Mouse (Mus musculus) adipocyte (in vitro differentiated cells): ENCODE data around the gene Calhm3.
A peak's percentile ranks its signal among the peaks of the same experiment; 100 is the strongest.

Experiments used
- DNase-seq: peaks from one replicate; pipeline ENCODE4 v3.0.0-alpha.2; 2016; ENCODE audit warnings: low spot score

Gene Calhm3

GRCm38 (mm10) chr19:47157664-47158063, at the start of gene Calhm3:
Gene Calhm3 (minus strand): TSS chr19:47157764.
- DNase-seq = no peak

DNA sequence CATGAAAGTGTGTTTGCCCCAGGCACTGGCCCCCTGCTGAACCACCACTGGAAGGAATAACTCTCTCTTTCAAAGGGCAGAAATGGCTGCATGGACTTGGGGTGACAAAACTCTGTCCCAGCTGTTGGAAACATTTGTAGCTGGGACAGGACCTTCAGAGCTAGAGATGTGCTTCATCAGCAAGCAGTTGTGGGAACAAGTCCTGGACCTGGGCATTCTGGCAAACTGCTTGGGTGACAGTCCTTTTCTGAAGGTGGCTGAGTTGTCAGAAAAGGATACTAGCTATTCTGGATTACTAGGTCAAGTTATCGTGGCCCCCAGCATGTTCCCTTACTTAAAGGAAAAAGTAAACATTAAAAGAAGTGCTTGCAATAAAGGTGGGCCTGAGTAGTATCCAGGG, 48.6 kb upstream of the Calhm3 start:
- DNase-seq = no peak

DNA sequence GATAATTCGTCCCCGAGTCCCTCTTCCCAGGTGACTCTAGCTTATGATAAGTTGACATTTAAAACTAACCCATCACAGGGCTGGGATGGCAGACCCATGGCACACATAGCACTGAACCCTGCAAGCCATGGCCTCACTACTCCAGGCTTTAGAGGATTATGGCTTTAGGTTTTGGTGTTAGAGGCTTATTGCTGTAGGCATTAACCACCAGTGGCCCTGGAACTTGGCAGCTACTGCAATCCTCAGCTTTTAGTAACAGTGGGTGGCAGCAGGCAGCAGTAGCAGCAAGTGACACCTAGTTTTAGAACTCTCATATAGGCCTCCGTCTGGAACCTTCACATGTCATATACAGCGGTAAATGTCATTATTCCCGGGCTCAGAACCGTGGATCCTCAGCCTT, 47.1 kb upstream of the Calhm3 start:
- no peak for DNase-seq

DNA sequence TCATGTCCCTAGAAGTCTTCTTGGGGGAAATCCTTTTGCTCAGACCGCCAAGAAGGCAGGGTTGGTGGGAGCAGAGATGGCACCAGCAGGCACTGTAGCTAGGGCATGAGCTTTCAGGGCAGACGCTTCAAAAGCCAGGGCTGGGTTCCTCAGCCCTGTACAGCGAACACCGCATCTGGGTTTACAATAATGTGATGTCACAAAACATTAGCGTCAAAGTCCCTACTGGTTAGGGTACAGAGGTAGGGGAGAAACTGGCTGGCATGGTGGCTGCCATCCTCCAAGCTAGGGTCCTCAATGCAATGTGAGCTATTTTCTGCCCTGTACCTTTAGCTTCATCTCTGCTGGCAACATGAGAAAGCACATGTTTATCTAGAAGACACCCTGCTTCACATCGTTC, 45.5 kb upstream of the Calhm3 start:
- DNase-seq = no peak

- no peak for DNase-seq
Measured at GRCm38 (mm10) chr19:47202429-47202828, 44.9 kb upstream of the Calhm3 start.

GRCm38 (mm10) chr19:47201972-47202371, 44.4 kb upstream of the Calhm3 start:
- DNase-seq = no peak

DNA sequence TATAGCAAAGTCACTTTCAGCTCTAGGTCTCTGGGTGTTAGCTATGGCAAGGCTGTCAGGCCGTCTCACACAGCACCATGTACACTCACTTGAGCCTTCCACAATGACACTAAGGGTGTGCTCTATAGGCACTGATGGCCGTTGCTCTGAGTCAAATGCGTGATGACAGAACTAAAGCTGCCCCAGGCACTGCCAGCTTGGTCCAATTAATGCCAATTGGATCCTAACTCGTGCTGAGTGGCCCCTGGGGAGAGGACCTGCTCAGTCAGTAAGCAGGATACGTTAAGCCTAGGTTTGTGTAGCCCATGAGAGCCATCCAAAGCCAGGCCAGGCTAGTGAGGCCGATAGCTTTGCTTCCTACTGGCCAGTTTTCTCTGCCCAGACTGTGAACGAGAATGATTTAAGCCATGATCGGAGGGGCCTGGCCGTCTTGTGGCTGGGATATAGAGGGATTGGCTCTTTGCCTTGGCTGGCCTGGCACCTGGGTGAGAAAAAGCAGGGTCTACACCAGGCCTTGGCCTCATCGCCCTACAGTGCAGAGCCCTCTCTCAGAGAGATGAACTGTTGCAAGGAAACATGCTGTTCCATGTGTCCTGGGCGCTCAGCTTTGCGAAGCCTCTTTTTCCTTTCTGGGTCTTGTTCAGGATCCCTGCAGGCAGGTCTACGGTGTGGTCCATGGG, 41.2 kb upstream of the Calhm3 start:
- DNase-seq = no peak

DNA sequence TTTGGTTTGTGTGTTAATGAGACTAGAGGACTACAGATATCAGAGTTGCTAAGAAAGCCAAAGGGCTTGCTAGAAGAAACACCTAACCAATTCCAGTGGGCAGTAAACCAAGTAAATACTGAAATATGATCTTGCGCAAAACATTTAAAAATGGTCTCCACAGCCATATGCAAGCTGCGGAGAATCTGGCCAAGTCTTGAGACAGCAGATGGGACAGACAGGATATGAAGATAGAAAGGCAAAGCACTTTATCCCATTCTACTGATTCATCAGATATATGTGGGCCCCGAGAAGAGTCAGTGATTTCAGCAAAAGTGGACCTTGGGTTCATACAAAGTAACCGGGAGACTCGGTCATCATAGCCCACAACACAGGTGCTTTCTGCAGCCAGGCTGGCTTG, 34.6 kb upstream of the Calhm3 start:
- DNase-seq = no peak

DNA sequence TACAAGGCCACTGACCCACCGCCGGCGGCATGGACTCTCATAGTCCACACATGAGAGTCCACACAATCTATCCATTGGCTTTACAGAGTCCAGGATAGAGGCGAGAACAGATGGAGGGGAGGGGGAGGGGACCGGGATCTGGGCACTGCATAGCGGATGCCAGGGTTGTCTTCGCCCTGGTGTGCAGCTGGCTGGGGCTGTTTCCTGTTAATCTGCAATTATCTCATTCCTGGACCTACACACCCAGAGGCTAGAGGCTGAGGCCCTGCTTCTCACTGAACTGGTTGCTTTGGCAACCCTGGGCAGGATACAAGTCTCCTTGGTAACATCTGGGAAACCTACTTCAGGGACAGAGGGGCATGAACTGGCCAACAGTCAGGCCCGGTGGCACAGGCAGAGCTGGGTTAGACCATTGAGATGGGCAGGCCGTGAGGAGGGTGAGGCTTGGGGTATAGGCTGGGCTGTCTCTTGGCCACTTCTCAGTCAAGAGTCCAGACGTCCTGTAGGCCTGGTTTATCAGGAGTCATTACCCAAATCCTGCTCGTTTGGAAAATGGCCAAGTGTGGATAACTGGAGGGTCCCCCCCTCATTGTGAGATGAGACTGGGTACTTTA, 31.1 kb upstream of the Calhm3 start:
- DNase-seq = no peak

DNA sequence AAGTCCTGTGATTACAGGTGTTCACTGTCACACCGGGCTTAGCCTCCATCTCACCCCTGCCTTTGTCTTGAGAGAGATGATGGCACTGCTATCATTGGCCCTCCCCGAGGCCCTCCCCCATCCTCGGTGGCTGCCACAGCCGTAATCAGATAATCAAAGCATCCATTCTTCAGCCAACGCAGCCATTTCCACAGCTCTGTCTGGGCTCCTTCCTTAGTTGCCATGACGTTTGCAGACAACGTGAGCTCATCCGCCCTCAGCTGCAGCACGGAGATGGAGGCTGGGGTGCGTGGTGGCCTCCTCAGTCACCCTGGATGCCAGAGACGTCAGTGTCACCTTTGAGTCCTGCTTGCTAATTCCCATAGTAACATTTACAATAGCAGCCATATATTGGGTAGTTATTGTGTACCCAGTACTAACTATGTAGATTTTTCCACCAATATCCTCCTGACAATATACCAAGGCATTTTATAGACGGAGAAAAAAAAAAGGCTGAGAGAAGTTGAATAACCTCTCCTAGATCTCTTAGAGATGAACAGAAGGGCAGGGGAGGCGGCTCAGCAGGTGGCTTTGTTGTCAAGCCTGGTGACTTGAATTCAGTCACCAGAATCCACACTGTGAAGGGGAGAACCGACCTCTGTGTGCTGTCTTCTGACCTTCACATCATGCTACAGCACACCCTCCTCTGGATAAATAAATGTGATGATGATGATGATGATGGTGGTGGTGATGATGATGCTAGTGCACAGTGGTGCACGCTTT, 29.1 kb upstream of the Calhm3 start:
- DNase-seq = no peak

GRCm38 (mm10) chr19:47184736-47185135, 27.2 kb upstream of the Calhm3 start:
- DNase-seq = no peak

DNA sequence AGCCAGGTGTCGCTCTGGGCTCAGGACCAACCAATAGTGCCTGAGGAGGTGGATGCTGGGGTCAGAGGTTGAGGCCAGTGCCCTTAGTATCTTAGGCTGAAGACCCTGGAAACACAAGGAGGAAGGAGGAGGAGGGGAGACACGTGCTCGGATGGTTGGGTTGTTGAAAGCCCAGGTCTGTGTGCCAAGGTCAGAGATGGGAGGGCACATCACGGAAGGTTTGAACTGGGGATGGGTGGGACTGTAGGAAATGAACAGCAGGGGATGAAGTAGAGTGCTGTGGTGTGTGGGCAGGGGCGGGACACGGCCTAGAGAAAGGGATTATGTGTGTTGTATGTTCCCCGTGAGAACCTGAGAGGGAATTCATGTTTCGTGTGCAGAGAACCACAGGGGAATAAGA, 26.7 kb upstream of the Calhm3 start:
- DNase-seq = no peak

GRCm38 (mm10) chr19:47180011-47180410, 22.4 kb upstream of the Calhm3 start:
- DNase-seq = no peak

DNA sequence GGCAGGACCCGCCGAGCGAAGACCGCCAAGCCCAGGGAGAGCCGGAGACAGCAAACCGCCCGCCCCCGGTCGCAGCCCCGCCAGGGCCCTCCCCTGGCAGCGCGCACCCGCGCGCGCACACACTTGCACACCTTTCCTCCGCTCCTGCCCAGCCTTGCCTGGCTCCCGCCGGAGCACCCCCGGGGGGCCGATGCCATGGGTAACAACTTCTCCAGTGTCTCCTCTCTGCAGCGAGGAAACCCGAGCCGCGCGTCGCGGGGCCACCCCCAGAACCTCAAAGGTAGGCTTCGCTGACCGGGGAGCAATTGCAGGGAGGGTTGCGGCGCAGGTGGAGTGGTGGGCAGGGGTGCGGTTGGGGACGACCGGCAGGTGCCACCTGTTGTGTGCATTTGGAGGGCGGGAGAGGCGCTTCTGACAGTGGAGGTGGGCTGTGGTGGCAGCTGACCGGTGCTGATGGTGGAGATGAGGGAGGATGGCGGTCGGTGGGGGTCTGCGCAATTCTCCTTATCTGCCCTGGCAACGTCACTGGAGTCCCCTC, 21.8 kb upstream of the Calhm3 start:
- no peak for DNase-seq

GRCm38 (mm10) chr19:47178431-47179271, 21.1 kb upstream of the Calhm3 start, which contains the start of gene Neurl1a:
Gene Neurl1a (plus strand): TSS chr19:47178820.
- no peak for DNase-seq

DNA sequence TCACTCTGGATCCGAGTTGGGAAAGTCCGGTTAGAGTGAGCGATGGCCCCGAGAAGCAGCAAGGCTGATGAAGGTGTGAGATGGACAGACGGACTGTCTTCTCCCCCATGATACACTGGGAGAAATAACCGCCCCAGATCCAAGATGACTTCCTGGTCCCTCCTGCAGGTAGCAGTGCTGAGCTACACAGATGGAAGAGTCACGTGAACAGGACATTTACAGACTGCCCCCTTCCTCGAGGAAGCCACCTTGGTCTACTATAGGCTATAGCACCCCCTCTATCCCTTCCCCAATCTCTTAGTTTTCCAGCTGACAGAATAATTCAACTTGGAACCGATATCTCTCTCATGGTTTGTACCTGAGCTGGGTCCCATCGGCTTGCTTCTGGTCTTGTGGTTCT, 20.4 kb upstream of the Calhm3 start:
- DNase-seq = no peak

DNA sequence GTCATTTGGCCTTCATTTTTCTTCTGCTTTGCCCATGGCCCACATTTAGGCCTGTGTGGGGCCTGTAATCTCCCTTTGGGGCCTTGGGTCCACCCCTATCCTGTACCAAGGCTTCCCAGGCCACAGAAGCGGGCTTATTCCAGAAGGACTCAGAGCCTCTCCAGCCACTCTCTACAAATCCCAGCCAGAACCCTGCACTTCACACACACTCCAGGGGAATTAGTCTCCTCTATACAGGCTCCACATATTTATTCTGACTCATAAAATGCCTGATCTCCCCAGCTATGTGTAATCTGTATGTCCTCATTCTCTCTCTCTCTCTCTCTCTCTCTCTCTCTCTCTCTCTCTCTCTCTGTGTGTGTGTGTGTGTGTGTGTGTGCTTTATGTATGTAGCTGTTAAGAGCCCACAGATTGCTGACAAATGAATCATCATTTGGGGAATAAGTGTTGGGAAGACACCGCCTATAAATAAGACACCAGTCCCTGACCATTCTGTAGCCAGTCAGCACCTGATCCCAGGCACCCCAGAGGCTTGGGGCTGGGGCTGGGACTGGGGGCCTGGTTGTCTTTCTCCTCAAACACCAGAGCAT, 19.4 kb upstream of the Calhm3 start:
- DNase-seq = peak; percentile 28

DNA sequence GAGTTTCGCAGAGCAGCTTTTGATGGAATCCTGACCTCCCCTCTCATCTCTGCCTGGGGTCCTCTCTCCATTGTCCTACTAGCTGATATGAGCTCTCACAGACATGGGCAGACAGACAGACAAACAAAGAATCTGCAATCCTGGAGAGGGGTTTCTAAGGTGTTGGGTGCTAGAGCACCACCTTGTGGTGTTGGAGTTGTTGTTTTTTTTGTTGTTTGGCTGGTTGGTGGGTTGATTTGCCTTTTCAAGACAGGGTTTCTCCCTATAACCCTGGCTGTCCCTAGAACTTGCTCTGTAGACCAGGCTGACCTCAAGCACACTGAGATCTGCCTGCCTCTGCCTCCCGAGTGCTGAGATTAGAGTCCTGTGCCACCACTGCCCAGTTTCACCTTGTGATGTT, 17.9 kb upstream of the Calhm3 start:
- no peak for DNase-seq

- DNase-seq = peak; percentile 80
Measured at GRCm38 (mm10) chr19:47174515-47174914, 17.0 kb upstream of the Calhm3 start.

GRCm38 (mm10) chr19:47168793-47169412, 11.3 kb upstream of the Calhm3 start:
- peak; percentile 89 for DNase-seq

DNA sequence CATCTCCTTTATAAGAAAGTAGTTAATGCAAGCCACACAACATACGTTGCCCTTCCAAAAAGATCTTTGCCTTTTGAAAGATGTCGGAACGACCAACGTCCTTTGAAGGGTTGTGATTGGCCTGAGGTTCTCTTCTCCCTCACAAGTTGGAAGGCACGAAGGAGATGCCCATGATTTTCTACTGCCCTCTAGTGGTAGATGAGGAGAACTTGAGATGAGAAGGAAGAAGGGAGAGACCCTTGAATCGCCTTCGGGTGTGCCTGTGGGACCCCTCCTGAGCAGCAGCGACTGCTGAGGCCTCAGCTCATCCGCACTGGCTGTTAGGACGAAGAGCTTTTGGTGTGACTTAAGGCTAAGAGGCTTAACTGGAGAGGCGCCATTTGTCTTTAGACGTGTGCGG, 10.7 kb upstream of the Calhm3 start:
- DNase-seq = peak; percentile 66
